Mouse (Mus musculus) kidney, embryonic 16.5 days (tissue): ENCODE data around the gene Fzd2. TPM values are rescaled to one million over a fixed set of nuclear protein-coding genes. Genes with fewer than 3 reads are reported as not detected.
A peak's percentile ranks its signal among the peaks of the same experiment; 100 is the strongest.

Experiments
- ATAC-seq: fragments of 200-750 bp; cut with Nextera tagmentation; 2 replicates; pipeline ENCODE4 v1.8.0; 2017; ENCODE audit warnings: moderate TSS enrichment; ENCODE audit not compliant: low FRiP score, low TSS enrichment
- H3K27ac ChIP-seq: fragments of 300-500 bp; sonication (generic); 2 replicates; pipeline ENCODE4 v1.5.1; 2014; ENCODE audit warnings: low read length
- H3K27me3 ChIP-seq: fragments of 300-500 bp; sonication (generic); 2 replicates; pipeline ENCODE4 v1.6.1; 2014; ENCODE audit warnings: low read length, control low read depth, mixed read lengths; ENCODE audit not compliant: insufficient read depth
- H3K36me3 ChIP-seq: fragments of 300-500 bp; sonication (generic); 2 replicates; pipeline ENCODE4 v1.6.1; 2014; ENCODE audit warnings: low read length, control low read depth, mixed read lengths; ENCODE audit not compliant: insufficient read depth
- H3K4me1 ChIP-seq: fragments of 300-500 bp; sonication (generic); 2 replicates; pipeline ENCODE4 v1.6.1; 2014; ENCODE audit warnings: low read length, control low read depth, mixed read lengths; ENCODE audit not compliant: insufficient read depth
- H3K4me2 ChIP-seq: fragments of 300-500 bp; sonication (generic); replicated peaks from 2 replicates; pipeline ENCODE4 v1.6.1; 2014; ENCODE audit warnings: low read depth, low read length
- H3K4me3 ChIP-seq: fragments of 300-500 bp; sonication (generic); 2 replicates; pipeline ENCODE4 v1.5.1; 2014; ENCODE audit warnings: mild to moderate bottlenecking, low read length
- H3K9ac ChIP-seq: fragments of 300-500 bp; sonication (generic); replicated peaks from 2 replicates; pipeline ENCODE4 v1.6.1; 2014; ENCODE audit warnings: low read length
- H3K9me3 ChIP-seq: fragments of 300-500 bp; sonication (generic); 2 replicates; pipeline ENCODE4 v1.6.1; 2016; ENCODE audit warnings: low read length, control low read depth
- WGBS: fragments of 180-500 bp; shearing (Covaris S2); extraction: QIAGEN DNeasy Blood & Tissue Kit; methylation state at CpG from one replicate; pipeline ENCODE4 v1.1.7; 2014; 5-methylcytosine and 5-hydroxymethylcytosine counted together
- polyA plus RNA-seq: library from polyadenylated mRNA; unstranded; fragments of >200 nt; fragmentation: Nextera tagmentation; extraction: Ambion mirVana; gene quantifications from 2 replicates; pipeline ENCODE4 v1.2.1, GENCODE M21; 2015

The Fzd2 gene
- polyA plus RNA-seq, 1 experiment from 2014 or later: 27.2 TPM

- Histone ChIP-seq H3K9ac (peak within 1 kb of the TSS; percentile 67), H3K27me3 (peaks cover 4% of the 10 kb centered on the region; the same call in 1 of the 2 replicates), H3K4me1 (peaks cover 35% of the 10 kb centered on the region), H3K36me3 (no peaks in the 10 kb centered on the region), H3K4me2 (peak within 1 kb of the TSS; percentile 59), H3K4me3 (peak within 1 kb of the TSS; percentile 45), H3K27ac (peak within 1 kb of the TSS; percentile 91), H3K9me3 (no peaks in the 10 kb centered on the region)
- peak; percentile 72 for ATAC-seq
- 9% methylated on average over 23 of the region's 23 CpGs for WGBS
Observed at GRCm38 (mm10) chr11:102579165-102580033, 24.8 kb upstream of the Fzd2 start, which contains the start of gene Gm11627. Gm11627 (minus strand) TSS chr11:102579461.

- H3K4me1 ChIP-seq: peaks cover 35% of the 10 kb centered on the region
- ATAC-seq: no peak
- peaks cover 4% of the 10 kb centered on the region; the same call in 1 of the 2 replicates for H3K27me3 ChIP-seq
- H3K4me2 ChIP-seq: peak overlapping the region; percentile 59
- 50% methylated on average over 3 of the region's 3 CpGs for WGBS
- peak overlapping the region; percentile 45 for H3K4me3 ChIP-seq
- no peaks in the 10 kb centered on the region for H3K36me3 ChIP-seq
- peak overlapping the region; percentile 67 for H3K9ac ChIP-seq
- no peaks in the 10 kb centered on the region for H3K9me3 ChIP-seq
- peak overlapping the region; percentile 91 for H3K27ac ChIP-seq
Observed at GRCm38 (mm10) chr11:102580034-102580330, 24.2 kb upstream of the Fzd2 start.

- Histone ChIP-seq H3K4me1 (peaks cover 35% of the 10 kb centered on the region), H3K4me3 (no peak overlapping the region), H3K9me3 (no peaks in the 10 kb centered on the region), H3K9ac (no peak overlapping the region), H3K36me3 (no peaks in the 10 kb centered on the region), H3K27me3 (peaks cover 4% of the 10 kb centered on the region; the same call in 1 of the 2 replicates), H3K27ac (peak overlapping the region; percentile 87), H3K4me2 (no peak overlapping the region)
- 30% methylated on average over 11 of the region's 11 CpGs for WGBS
- ATAC-seq: no peak
Observed at GRCm38 (mm10) chr11:102581281-102582015, 22.7 kb upstream of the Fzd2 start.

GRCm38 (mm10) chr11:102582016-102582610 lies 22.1 kb upstream of the Fzd2 start:
- Histone ChIP-seq H3K4me1 (peaks cover 35% of the 10 kb centered on the region), H3K4me2 (peak overlapping the region; percentile 5; the same call in 1 of the 2 replicates), H3K27ac (peak overlapping the region; percentile 87), H3K9ac (peak overlapping the region; percentile 31; the same call in 1 of the 2 replicates), H3K36me3 (no peaks in the 10 kb centered on the region), H3K4me3 (no peak overlapping the region), H3K9me3 (no peaks in the 10 kb centered on the region; the same call in 1 of the 2 replicates), H3K27me3 (peaks cover 4% of the 10 kb centered on the region; the same call in 1 of the 2 replicates)
- no peak for ATAC-seq
- WGBS: 30% methylated on average over 13 of the region's 13 CpGs

GRCm38 (mm10) chr11:102582736-102583135 lies 21.5 kb upstream of the Fzd2 start:
- Histone ChIP-seq H3K4me2 (no peak overlapping the region), H3K27me3 (peaks cover 4% of the 10 kb centered on the region; the same call in 1 of the 2 replicates), H3K36me3 (no peaks in the 10 kb centered on the region), H3K4me3 (no peak overlapping the region), H3K9me3 (no peaks in the 10 kb centered on the region; the same call in 1 of the 2 replicates), H3K27ac (peak overlapping the region; percentile 87; the same call in 1 of the 2 replicates), H3K4me1 (peaks cover 35% of the 10 kb centered on the region), H3K9ac (peak overlapping the region; percentile 31; the same call in 1 of the 2 replicates)
- ATAC-seq: no peak
- WGBS: 6% methylated on average over 5 of the region's 5 CpGs

DNA sequence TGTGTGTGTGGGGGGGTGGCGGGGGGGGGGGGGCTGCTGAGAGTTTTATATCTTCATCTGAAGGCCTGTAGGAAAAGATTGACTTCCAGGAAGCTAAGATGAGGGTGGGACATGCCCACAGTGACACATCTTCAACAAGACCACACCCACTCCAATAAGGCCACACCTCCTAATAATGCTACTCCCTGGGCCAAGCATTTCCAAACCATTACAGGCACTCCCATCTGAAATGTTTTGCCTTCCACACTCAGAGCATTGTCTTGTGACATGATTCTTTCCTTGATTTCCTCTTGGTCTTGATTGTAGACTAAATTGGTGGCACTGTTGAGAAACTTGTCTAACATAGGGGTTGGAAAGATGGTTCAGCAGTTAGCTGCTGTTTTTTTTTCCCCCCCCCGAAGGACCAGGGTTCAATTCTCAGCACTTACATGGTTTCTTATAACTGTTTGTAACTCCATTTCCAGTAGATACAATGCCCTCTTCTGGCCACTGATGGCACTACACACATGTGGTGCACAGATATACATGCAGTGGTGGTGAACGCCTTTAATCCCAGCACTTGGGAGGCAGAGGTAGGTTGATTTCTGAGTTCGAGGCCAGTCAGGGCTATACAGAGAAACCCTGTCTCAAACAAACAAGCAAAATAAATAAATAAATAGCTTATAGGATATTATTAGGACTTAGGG lies 17.6 kb upstream of the Fzd2 start:
- 94% methylated on average over 4 of the region's 4 CpGs for WGBS
- no peaks in the 10 kb centered on the region; the same call in 1 of the 2 replicates for H3K9me3 ChIP-seq

GRCm38 (mm10) chr11:102587554-102587953 lies 16.6 kb upstream of the Fzd2 start:
- WGBS: 93% methylated on average over 3 of the region's 3 CpGs
- no peak overlapping the region for H3K9ac ChIP-seq

More for the DNA sequence above, 17.6 kb upstream of the Fzd2 start:
- Histone ChIP-seq H3K27me3 (peaks cover 4% of the 10 kb centered on the region; the same call in 1 of the 2 replicates), H3K4me1 (peaks cover 15% of the 10 kb centered on the region), H3K27ac (no peak overlapping the region), H3K36me3 (no peaks in the 10 kb centered on the region), H3K9ac (no peak overlapping the region), H3K4me3 (no peak overlapping the region), H3K4me2 (no peak overlapping the region)
- ATAC-seq: no peak

DNA sequence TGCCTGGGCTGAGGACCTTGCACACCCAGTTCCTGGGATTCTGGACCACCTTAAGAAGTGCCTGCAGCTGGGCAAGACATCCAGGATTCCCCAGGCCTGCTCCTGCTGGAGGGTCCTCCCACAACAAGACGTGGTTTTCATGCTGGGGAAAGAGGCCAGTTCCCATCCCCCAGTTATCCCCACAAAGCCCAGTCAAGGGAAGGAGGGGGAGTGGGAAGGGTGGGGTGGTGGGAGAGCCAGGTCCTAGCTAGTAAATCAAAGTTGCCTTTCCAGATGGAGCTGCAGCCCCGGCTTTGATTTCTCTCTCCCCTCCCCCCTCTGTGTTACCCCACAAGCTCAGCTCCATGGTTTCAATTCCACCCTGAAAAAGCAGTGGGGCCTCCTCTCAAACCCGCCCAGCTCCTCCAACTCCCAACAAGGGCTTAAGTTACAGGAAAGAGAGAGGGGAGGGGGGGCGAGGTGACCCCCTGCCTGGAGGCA lies 8.8 kb upstream of the Fzd2 start:
- H3K27ac ChIP-seq: peak overlapping the region; percentile 84
- no peak overlapping the region for H3K4me3 ChIP-seq
- no peaks in the 10 kb centered on the region for H3K9me3 ChIP-seq
- H3K4me1 ChIP-seq: peaks cover 22% of the 10 kb centered on the region
- no peaks in the 10 kb centered on the region for H3K27me3 ChIP-seq
- H3K4me2 ChIP-seq: peak overlapping the region; percentile 15; the same call in 1 of the 2 replicates
- ATAC-seq: peak; percentile 86
- H3K36me3 ChIP-seq: no peaks in the 10 kb centered on the region
- H3K9ac ChIP-seq: peak overlapping the region; percentile 17
- WGBS: 3% methylated on average over 3 of the region's 4 CpGs

More at GRCm38 (mm10) chr11:102587554-102587953, 16.6 kb upstream of the Fzd2 start:
- H3K4me2 ChIP-seq: no peak overlapping the region
- no peak overlapping the region for H3K27ac ChIP-seq
- H3K27me3 ChIP-seq: peaks cover under 1% of the 10 kb centered on the region; the same call in 1 of the 2 replicates
- H3K9me3 ChIP-seq: no peaks in the 10 kb centered on the region; the same call in 1 of the 2 replicates
- H3K36me3 ChIP-seq: no peaks in the 10 kb centered on the region
- peaks cover 6% of the 10 kb centered on the region for H3K4me1 ChIP-seq
- ATAC-seq: no peak
- no peak overlapping the region for H3K4me3 ChIP-seq

GRCm38 (mm10) chr11:102599912-102600311 lies 4.3 kb upstream of the Fzd2 start:
- H3K4me1 ChIP-seq: peaks cover 24% of the 10 kb centered on the region
- no peak for ATAC-seq
- no peak overlapping the region for H3K4me3 ChIP-seq
- no peak overlapping the region for H3K9ac ChIP-seq
- H3K4me2 ChIP-seq: no peak overlapping the region
- WGBS: 91% methylated on average over 3 of the region's 3 CpGs
- H3K27me3 ChIP-seq: no peaks in the 10 kb centered on the region
- no peaks in the 10 kb centered on the region for H3K9me3 ChIP-seq
- no peak overlapping the region for H3K27ac ChIP-seq
- no peaks in the 10 kb centered on the region for H3K36me3 ChIP-seq
